Mouse (Mus musculus): Measurements from ENCODE around the gene Ttll10.

- no peak for TF ChIP-seq POLR2A (IDR thresholded peaks at IDR 0.05; ENCODE audit: control insufficient read depth, extremely low read depth, insufficient read depth, low read length, poor library complexity)
- TF ChIP-seq CTCF (IDR thresholded peaks at IDR 0.05; ENCODE audit: borderline replicate concordance, control insufficient read depth, extremely low read depth, insufficient read depth, low read length, poor library complexity) = no peak
Measured at GRCm38 (mm10) chr4:156067256-156067949, 8.2 kb upstream of the Ttll10 start.

Data from thymus, adult 2 months (tissue).